Mouse (Mus musculus) neural tube, embryonic 12.5 days (tissue): ENCODE results near the gene Vps13d. TPM values are rescaled to one million over a fixed set of nuclear protein-coding genes. Genes with fewer than 3 reads are reported as not detected.

Source experiments
- ATAC-seq: fragments of 200-750 bp; cut with Nextera tagmentation; 2 replicates; pipeline ENCODE4 v1.8.0; 2017; ENCODE audit warnings: low read depth, mild to moderate bottlenecking, moderate TSS enrichment, moderate library complexity; ENCODE audit not compliant: low FRiP score
- H3K27ac ChIP-seq: fragments of 300-500 bp; sonication (generic); 2 replicates; pipeline ENCODE4 v1.5.1; 2016
- H3K27me3 ChIP-seq: fragments of 300-500 bp; sonication (generic); replicated peaks from 2 replicates; pipeline ENCODE4 v1.6.1; 2016; ENCODE audit warnings: mild to moderate bottlenecking
- H3K36me3 ChIP-seq: fragments of 300-500 bp; sonication (generic); 2 replicates; pipeline ENCODE4 v1.6.1; 2016; ENCODE audit warnings: mild to moderate bottlenecking
- H3K4me1 ChIP-seq: fragments of 300-500 bp; sonication (generic); 2 replicates; pipeline ENCODE4 v1.6.1; 2016
- H3K4me2 ChIP-seq: fragments of 300-500 bp; sonication (generic); replicated peaks from 2 replicates; pipeline ENCODE4 v1.6.1; 2016; ENCODE audit warnings: mild to moderate bottlenecking
- H3K4me3 ChIP-seq: fragments of 300-500 bp; sonication (generic); 2 replicates; pipeline ENCODE4 v1.5.1; 2016
- H3K9ac ChIP-seq: fragments of 300-500 bp; sonication (generic); 2 replicates; pipeline ENCODE4 v1.6.1; 2016; ENCODE audit warnings: mild to moderate bottlenecking
- H3K9me3 ChIP-seq: fragments of 300-500 bp; sonication (generic); 2 replicates; pipeline ENCODE4 v1.6.1; 2016; ENCODE audit warnings: mild to moderate bottlenecking
- WGBS: fragments of 180-500 bp; shearing (Covaris S2); methylation state at CpG from one replicate; pipeline ENCODE4 v1.1.7; 2016; 5-methylcytosine and 5-hydroxymethylcytosine counted together
- polyA plus RNA-seq: library from polyadenylated mRNA; unstranded; fragments of >200 nt; fragmentation: Nextera tagmentation; extraction: Ambion mirVana; gene quantifications from 2 replicates; pipeline ENCODE4 v1.2.1, GENCODE M21; 2016

Gene Vps13d
- polyA plus RNA-seq, 1 experiment from 2014 or later, result 9.3 TPM

- H3K9ac ChIP-seq, result no peak overlapping the region
- H3K9me3 ChIP-seq, result no peaks in the 10 kb centered on the region
- peaks cover 23% of the 10 kb centered on the region for H3K36me3 ChIP-seq
- 99% methylated on average over 2 of the region's 2 CpGs for WGBS
- H3K4me1 ChIP-seq, result peaks cover 15% of the 10 kb centered on the region
- no peak overlapping the region for H3K4me3 ChIP-seq
- no peak overlapping the region for H3K4me2 ChIP-seq
- H3K27ac ChIP-seq, result no peak overlapping the region
- ATAC-seq, result no peak
- no peaks in the 10 kb centered on the region for H3K27me3 ChIP-seq
These were observed 174.4 kb downstream of the Vps13d start for GRCm38 (mm10) chr4:145020383-145020782.

DNA sequence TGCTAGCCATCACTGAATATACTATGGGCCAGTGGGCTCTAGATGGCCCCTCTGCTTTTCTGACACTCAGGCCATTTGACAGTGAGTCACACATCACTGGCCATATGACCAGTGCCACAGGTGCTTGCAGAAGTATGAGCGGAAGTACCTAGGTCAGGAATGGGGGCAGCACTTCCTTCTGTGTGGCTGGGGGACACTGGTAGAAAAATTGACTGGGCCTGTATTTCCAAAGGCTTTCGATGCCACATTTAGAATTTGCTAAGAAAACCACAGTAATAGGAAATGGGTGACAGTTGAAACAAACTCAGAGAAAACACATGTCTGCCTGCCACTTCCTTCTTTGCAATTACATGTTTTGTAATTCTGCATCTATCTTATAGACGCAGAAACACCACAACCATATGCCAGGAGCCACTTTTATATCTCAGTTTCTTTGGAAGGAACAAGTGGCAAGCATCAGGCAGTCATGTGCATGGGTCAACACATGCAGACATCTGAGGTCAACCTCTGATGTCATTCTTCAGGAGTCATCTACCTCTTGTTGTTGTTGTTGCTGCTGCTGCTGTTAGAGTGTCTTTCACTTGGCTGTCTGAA lies 175.6 kb downstream of the Vps13d start:
- Histone ChIP-seq H3K4me1 (peaks cover 5% of the 10 kb centered on the region; the same call in 1 of the 2 replicates), H3K4me3 (no peak overlapping the region), H3K9me3 (no peaks in the 10 kb centered on the region), H3K36me3 (peaks cover 33% of the 10 kb centered on the region), H3K4me2 (no peak overlapping the region), H3K27me3 (no peaks in the 10 kb centered on the region), H3K9ac (no peak overlapping the region), H3K27ac (no peak overlapping the region)
- WGBS, result 90% methylated on average over 3 of the region's 3 CpGs
- ATAC-seq, result no peak

DNA sequence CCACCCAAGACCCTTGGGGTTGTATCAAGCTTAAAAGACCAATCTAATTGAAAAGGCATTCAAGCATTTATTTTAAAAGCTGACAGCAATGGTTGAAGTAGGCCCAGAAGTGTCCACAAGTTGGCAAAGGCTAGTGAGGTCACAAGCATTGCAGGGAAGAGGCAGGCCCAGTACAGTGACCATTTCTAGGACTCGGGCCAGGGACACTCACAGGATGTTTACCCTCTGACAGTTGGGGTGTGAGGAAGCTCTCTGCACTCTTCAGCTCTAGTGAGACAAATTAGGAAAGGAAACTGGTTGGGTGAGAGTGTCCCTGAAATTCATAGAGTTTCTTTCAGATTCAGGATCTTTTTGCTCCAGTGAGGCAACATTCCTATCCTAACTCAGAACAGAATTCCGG lies 177.1 kb downstream of the Vps13d start:
- 90% methylated on average over 2 of the region's 2 CpGs for WGBS

DNA sequence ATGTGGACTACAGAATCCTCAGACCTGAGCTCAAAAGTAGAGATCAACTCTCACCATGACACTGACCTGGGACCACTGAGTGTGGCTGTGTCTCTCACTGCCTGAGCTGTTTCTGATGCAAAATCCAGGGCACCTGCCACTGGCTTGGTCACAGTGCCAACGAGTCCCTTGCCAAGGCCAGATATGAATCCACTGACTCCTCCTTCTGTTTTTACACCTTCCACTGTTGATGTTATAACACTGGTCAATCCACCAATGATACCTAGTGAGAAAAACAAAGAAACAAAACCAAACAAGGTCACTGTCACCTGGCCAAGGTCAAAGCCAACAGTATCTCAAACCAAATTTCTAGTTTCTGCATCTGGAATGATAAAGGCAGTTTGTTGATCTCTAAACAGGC lies 178.1 kb downstream of the Vps13d start:
- Histone ChIP-seq H3K9ac (no peak overlapping the region), H3K4me3 (no peak overlapping the region), H3K27me3 (no peaks in the 10 kb centered on the region), H3K9me3 (no peaks in the 10 kb centered on the region), H3K4me2 (no peak overlapping the region), H3K4me1 (no peaks in the 10 kb centered on the region), H3K27ac (no peak overlapping the region), H3K36me3 (peaks cover 37% of the 10 kb centered on the region)
- no peak for ATAC-seq
- WGBS, result 91% methylated on average over 1 of the region's 1 CpGs

More for the DNA sequence above, 177.1 kb downstream of the Vps13d start:
- no peak overlapping the region for H3K4me2 ChIP-seq
- H3K27ac ChIP-seq, result no peak overlapping the region
- no peak overlapping the region for H3K9ac ChIP-seq
- H3K27me3 ChIP-seq, result no peaks in the 10 kb centered on the region
- H3K4me3 ChIP-seq, result no peak overlapping the region
- H3K4me1 ChIP-seq, result no peaks in the 10 kb centered on the region
- H3K36me3 ChIP-seq, result peaks cover 33% of the 10 kb centered on the region
- ATAC-seq, result no peak
- H3K9me3 ChIP-seq, result no peaks in the 10 kb centered on the region

DNA sequence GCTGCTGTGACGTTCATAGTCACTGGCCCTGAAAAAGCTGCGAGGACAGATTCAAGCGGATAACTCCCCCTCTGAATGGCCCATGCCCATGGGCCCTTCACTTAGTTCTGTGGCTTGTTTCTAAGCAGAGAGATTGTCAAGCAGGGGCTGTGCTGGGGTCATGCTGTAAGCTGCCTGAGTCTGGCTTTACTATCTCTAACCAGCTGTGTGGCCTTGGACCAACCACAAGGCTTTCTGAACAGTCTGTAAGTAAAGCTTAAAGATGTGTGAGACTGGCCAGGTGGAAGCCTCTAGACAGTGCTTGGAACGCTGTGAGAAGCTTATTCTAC lies 180.2 kb downstream of the Vps13d start:
- Histone ChIP-seq H3K4me2 (no peak overlapping the region), H3K9ac (no peak overlapping the region), H3K4me3 (no peak overlapping the region), H3K27me3 (no peaks in the 10 kb centered on the region), H3K4me1 (no peaks in the 10 kb centered on the region), H3K9me3 (no peaks in the 10 kb centered on the region), H3K27ac (no peak overlapping the region), H3K36me3 (peaks cover 33% of the 10 kb centered on the region)
- 81% methylated on average over 4 of the region's 4 CpGs for WGBS
- ATAC-seq, result no peak

- WGBS, result 88% methylated on average over 7 of the region's 7 CpGs
- no peak overlapping the region for H3K9ac ChIP-seq
- H3K27me3 ChIP-seq, result no peaks in the 10 kb centered on the region
- no peak for ATAC-seq
- H3K36me3 ChIP-seq, result peaks cover 30% of the 10 kb centered on the region; the same call in 1 of the 2 replicates
- H3K4me2 ChIP-seq, result no peak overlapping the region
- no peak overlapping the region for H3K27ac ChIP-seq
- no peak overlapping the region for H3K4me3 ChIP-seq
- H3K9me3 ChIP-seq, result no peaks in the 10 kb centered on the region
- no peaks in the 10 kb centered on the region for H3K4me1 ChIP-seq
These were observed 180.8 kb downstream of the Vps13d start for GRCm38 (mm10) chr4:145013760-145014631.

- no peaks in the 10 kb centered on the region for H3K4me1 ChIP-seq
- H3K36me3 ChIP-seq, result peaks cover 28% of the 10 kb centered on the region; the same call in 1 of the 2 replicates
These were observed 181.6 kb downstream of the Vps13d start for GRCm38 (mm10) chr4:145013187-145013586.

DNA sequence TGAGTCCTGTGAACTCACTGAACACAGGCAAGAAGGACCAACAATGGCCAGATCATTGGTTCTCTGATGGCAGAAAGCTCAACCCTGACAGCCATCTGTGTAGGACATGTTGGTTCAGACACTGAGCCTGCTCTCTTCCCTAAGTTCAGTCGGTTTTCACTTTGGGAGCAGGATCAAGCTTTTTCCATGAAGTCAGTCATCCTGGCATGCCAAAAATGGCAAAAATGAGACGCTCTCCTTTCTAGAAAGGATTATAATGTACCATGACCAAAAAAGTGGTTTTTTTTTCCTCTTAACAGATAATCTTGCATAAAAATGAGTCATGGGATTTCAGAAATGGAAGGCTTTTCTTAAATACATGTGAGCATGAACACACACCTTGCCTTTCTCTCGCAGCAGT lies 183.6 kb downstream of the Vps13d start:
- no peak for ATAC-seq
- no peak overlapping the region for H3K4me2 ChIP-seq
- H3K27me3 ChIP-seq, result no peaks in the 10 kb centered on the region
- no peaks in the 10 kb centered on the region for H3K4me1 ChIP-seq
- WGBS, result 84% methylated on average over 3 of the region's 3 CpGs
- H3K27ac ChIP-seq, result no peak overlapping the region
- H3K9ac ChIP-seq, result no peak overlapping the region
- H3K36me3 ChIP-seq, result peaks cover 21% of the 10 kb centered on the region; the same call in 1 of the 2 replicates
- no peak overlapping the region for H3K4me3 ChIP-seq
- H3K9me3 ChIP-seq, result no peaks in the 10 kb centered on the region

More at GRCm38 (mm10) chr4:145013187-145013586, 181.6 kb downstream of the Vps13d start:
- H3K27me3 ChIP-seq, result no peaks in the 10 kb centered on the region
- no peaks in the 10 kb centered on the region for H3K9me3 ChIP-seq
- H3K27ac ChIP-seq, result no peak overlapping the region
- no peak overlapping the region for H3K9ac ChIP-seq
- H3K4me3 ChIP-seq, result no peak overlapping the region
- ATAC-seq, result no peak
- 93% methylated on average over 4 of the region's 4 CpGs for WGBS
- no peak overlapping the region for H3K4me2 ChIP-seq

DNA sequence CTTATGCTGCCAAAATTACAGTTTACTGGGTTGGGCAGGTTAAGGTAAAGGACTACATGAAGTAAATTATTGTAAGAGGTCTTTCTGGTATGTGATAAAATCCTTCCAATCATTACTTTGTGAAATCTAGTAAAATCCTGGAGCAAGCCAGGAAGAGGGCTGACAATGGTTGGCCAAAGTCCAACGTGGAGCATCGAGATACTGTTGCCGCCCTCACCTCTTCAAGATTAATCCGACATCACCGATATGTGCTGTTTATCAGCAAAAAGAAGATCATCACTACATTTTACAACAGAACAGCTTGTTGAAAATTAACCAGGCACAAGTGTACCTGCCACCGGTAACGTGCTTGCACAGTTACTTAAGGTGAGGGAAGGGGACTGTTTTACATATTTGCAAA lies 184.9 kb downstream of the Vps13d start:
- no peak overlapping the region for H3K4me3 ChIP-seq
- ATAC-seq, result no peak
- H3K36me3 ChIP-seq, result peaks cover 9% of the 10 kb centered on the region; the same call in 1 of the 2 replicates
- WGBS, result 91% methylated on average over 7 of the region's 7 CpGs
- no peak overlapping the region for H3K4me2 ChIP-seq
- H3K4me1 ChIP-seq, result no peaks in the 10 kb centered on the region
- no peaks in the 10 kb centered on the region for H3K27me3 ChIP-seq
- no peak overlapping the region for H3K9ac ChIP-seq
- H3K9me3 ChIP-seq, result no peaks in the 10 kb centered on the region
- no peak overlapping the region for H3K27ac ChIP-seq

GRCm38 (mm10) chr4:145009437-145009836 lies 185.4 kb downstream of the Vps13d start:
- H3K4me2 ChIP-seq, result no peak overlapping the region
- no peak overlapping the region for H3K27ac ChIP-seq
- H3K27me3 ChIP-seq, result no peaks in the 10 kb centered on the region
- H3K9ac ChIP-seq, result no peak overlapping the region
- peaks cover 4% of the 10 kb centered on the region; the same call in 1 of the 2 replicates for H3K36me3 ChIP-seq
- WGBS, result 12% methylated on average over 3 of the region's 3 CpGs
- H3K4me3 ChIP-seq, result no peak overlapping the region
- H3K9me3 ChIP-seq, result no peaks in the 10 kb centered on the region
- no peak for ATAC-seq
- H3K4me1 ChIP-seq, result no peaks in the 10 kb centered on the region

GRCm38 (mm10) chr4:145005943-145006545 lies 188.8 kb downstream of the Vps13d start:
- Histone ChIP-seq H3K27ac (no peak overlapping the region), H3K4me3 (no peak overlapping the region), H3K4me2 (no peak overlapping the region), H3K9ac (no peak overlapping the region), H3K9me3 (no peaks in the 10 kb centered on the region), H3K4me1 (0 out of 2 replicates have a peak, but pooled peaks cover 4% of the 10 kb centered on the region), H3K36me3 (no peaks in the 10 kb centered on the region; the same call in 1 of the 2 replicates), H3K27me3 (no peaks in the 10 kb centered on the region)
- no peak for ATAC-seq
- 97% methylated on average over 4 of the region's 4 CpGs for WGBS

- WGBS, result 57% methylated on average over 6 of the region's 6 CpGs
- Histone ChIP-seq H3K9me3 (no peaks in the 10 kb centered on the region), H3K4me3 (no peak overlapping the region), H3K27ac (no peak overlapping the region), H3K36me3 (no peaks in the 10 kb centered on the region; the same call in 1 of the 2 replicates), H3K4me1 (peaks cover 22% of the 10 kb centered on the region), H3K9ac (no peak overlapping the region), H3K27me3 (no peaks in the 10 kb centered on the region), H3K4me2 (no peak overlapping the region)
- ATAC-seq, result no peak
These were observed 190.6 kb downstream of the Vps13d start for GRCm38 (mm10) chr4:145004176-145004575.
